Mouse (Mus musculus): ENCODE measurements around the gene Tas1r1.

The Tas1r1 gene

DNA sequence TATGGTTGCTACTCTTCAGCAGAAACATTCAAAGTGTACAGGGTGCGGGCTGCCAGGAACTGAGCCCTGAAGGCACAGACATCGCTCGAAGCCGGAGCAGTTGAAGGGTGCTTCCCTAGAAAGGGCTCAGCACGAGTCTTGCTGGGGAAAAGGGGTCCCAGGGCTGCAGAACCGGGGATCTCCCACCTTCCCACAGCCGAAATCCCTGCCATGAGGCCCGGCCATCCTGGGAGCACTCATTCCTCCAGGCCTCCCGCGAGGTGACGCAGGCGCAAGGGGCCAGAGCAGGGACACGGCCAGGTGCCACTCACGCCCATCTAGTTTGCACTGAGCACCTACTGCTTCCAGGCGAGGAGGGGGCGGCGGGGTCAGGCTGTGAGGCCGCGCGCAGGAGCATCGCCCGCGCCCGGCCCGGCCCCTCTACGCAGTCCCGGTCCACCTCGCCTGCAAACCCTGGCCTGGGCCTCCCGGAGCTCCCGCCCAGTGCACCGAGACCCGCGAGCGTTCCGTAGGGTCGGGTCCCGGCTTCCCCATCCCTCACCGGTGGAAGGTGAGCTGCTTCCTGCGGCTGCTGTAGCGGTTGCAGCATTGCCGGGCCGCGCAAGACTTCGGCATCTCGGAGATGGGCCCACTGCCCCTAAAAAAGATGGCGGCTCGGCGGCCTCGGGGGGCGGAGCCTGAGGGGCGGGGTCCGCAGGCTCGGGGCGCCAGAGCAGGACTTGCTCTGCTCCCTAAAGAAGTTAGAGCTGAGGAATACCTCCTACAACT lies 49.8 kb downstream of the Tas1r1 start, which contains the start of gene Thap3:
Gene Thap3 (minus strand): TSS at position 656 of the 768 bp plus-strand sequence.
- peak; percentile 67 for DNase-seq (ENCODE audit: low read depth, low spot score)

DNA sequence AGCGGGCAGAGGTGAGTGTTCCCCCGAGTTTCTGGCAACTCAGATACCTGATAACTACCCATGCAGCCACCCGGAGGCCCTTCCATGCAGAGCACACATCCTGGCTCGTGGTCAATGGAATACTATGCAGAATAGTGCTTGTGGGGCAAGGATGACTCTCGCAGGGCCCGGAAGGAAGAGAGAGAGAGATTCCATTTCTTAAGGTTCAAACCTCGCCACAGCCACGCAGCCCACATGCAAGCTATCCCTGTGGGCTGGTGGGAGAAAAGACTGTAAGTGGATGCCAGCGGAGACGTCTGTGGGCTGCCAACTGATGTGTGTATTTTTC lies 50.4 kb downstream of the Tas1r1 start:
- DNase-seq (ENCODE audit: low read depth, low spot score): peak; percentile 48

DNA sequence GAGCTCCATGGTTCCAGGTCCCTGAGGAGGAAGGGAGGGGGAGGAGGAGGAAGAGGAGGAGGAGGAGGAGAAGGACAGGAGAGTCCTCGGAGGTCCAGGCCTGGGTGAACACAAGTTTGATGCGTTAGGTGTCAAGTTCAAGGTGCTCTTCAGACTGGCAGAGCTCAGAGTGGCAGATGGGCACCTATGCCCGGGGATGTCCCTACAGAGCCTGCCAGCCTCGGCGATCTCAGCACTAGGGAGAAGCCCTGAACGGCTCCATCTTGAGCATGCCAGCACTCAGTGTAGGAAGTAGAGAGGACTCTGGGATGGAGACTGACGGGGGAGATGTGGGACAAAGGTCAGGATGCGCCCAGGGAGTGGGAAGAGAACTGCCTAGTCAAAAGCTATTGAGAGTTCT lies 51.7 kb downstream of the Tas1r1 start:
- no peak for DNase-seq (ENCODE audit: low read depth, low spot score)

DNA sequence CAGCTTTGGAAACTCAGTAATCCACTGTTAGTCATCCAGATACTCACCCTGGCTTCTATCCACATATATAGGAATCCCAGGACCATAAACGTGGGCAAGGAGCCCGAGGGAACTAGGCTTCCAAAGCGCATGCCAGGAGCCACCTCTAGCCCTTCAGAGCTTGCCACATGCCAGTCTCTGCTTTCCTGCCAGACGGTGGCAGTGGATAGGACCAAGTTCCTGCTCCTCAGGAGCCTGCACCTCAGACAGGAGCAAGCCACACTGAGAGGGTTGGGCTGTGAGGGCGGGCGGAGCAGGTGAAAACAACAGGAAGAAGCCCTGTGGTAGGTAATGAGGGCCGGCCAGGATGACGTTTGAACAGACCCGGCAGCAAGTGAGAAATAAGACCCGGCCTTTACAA lies 52.5 kb downstream of the Tas1r1 start:
- no peak for DNase-seq (ENCODE audit: low read depth, low spot score)

DNA sequence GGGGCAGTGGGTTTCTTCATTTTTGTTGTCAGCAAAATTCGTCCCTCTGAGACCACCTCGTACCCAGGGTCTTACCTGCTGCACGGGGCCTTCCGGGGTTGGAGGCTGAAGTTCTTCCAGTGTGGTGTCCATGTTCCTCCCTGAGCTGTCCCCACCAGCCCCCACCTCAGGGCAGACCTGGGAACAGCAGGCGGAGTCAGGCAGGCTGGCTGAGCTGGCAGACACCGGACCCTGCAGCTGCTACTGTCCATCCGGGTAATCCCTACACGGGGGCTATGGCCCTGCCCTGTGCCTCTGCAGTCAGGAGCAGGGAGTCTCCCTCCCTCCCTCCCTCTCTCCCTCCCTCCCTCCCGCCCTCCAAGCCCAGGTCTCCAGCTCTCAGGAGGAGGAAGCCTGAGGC lies 54.8 kb downstream of the Tas1r1 start:
- DNase-seq (ENCODE audit: low read depth, low spot score): no peak

DNA sequence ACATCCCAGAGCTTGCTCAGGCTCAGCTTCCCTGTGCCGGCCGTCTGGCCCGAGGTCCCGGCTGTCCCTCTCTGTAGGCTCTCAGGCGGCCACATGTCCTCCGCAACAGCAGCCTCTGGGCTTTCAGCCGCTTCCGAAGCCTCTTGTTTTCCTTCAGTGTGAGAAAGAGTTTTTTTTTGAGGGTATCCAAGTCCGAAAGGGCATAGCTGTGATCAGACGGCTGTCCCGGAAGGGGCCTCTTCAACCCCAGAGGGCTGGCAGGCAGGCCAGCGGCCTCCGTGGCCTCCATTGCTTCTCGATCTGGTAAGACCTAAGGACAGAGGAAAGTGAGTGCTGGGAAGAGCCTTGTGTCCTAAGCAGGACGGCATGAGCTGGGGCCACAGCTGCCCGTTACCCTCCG lies 55.3 kb downstream of the Tas1r1 start:
- DNase-seq (ENCODE audit: low read depth, low spot score): no peak

DNA sequence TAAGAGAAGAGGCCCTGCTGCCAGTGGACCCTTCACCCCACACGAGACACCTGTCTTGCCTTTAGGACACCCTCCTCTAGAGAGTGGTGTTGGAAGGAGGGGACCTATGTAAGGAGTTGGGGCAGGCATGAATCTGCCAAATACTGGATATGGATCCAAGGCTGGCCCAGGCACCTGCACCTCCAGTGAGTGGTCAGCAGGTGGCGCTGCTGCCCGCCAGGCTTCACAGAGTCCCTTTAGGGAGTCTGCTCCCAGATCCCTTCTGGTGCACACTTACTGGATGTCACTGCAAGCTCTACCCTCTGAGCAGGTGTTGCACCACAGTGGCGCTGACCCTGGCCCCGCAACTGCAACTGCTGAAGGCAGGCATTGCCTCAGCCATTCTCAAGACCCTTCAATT lies 57.0 kb downstream of the Tas1r1 start:
- peak; percentile 78 for DNase-seq (ENCODE audit: low read depth, low spot score)

DNA sequence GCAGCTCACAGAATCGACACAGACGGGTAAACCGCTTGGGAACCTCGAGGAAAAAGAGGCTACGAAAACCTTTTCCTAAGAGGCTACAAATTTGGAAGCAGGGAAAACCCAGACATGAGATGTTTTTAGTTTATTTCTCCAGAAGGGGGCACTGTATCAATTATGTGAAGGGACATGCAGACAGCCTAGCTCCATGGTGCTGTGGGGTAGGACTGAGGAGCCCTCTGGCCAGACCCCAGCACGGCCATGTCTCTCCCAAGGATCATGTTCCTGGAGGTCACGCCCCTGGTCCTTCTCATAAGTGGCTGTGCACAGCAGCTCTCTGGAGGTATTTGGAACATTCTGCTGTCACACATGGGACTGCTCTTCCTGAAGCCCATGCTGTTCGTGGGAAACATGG lies 57.7 kb downstream of the Tas1r1 start:
- peak; percentile 57 for DNase-seq (ENCODE audit: low read depth, low spot score)
